Mouse (Mus musculus) neural tube, postnatal 0 days (tissue): ENCODE measurements around the gene Hus1. TPM values are rescaled to one million over a fixed set of nuclear protein-coding genes. Genes with fewer than 3 reads are reported as not detected.

ENCODE experiments used
- polyA plus RNA-seq: library from polyadenylated mRNA; unstranded; fragments of >200 nt; fragmentation: Nextera tagmentation; extraction: Ambion mirVana; gene quantifications from 2 replicates; pipeline ENCODE4 v1.2.1, GENCODE M21; 2015

Gene Hus1
- 11.6 and 12.1 TPM in 2 replicates for polyA plus RNA-seq

DNA sequence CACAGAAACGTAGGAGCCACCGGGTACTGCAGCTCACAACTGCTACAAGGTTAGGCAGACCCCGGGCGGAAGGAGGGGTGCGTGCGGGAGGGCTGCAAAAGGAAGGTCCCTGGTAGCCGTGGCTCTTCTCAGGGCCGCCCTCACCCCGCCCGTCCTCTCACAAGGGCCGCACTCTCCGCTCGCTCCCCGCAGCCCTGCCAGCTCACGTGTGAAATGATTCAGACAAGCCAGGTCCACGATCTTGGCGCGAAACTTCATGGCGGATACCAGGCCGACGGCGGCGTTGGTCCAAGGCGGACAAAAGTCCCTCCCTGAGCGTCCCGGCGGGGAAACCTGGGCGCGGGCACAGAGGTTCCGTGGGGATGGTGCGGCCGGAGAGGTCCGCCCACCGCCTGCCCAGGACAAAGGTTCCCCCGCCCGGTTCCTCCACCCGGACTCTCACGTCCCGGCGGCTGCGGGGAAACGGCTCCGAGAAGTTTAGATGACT lies at the start of gene Hus1:
Gene Hus1, minus strand, starts transcription at position 339 of the 487 bp plus-strand sequence.

DNA sequence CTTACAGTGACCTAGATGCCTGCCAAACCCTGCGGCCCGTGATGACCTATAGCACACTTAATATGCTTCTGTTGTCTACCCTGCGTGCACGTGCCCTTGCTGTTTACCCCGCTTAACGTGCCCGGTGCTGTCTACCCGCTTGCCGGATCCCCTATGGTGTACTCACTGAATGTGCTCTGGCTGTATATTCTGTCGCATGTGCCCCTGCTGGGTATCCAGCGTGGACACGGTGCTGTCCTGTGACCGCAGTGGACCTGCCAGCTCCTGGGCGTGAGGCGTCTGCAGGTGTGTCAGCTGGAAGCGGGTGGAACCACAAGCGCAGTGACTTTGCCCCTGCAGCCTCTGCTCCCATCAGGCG lies 37.7 kb upstream of the Hus1 start, which contains the start of gene Sun3:
Gene Sun3, minus strand, starts transcription at position 289 of the 358 bp plus-strand sequence.

DNA sequence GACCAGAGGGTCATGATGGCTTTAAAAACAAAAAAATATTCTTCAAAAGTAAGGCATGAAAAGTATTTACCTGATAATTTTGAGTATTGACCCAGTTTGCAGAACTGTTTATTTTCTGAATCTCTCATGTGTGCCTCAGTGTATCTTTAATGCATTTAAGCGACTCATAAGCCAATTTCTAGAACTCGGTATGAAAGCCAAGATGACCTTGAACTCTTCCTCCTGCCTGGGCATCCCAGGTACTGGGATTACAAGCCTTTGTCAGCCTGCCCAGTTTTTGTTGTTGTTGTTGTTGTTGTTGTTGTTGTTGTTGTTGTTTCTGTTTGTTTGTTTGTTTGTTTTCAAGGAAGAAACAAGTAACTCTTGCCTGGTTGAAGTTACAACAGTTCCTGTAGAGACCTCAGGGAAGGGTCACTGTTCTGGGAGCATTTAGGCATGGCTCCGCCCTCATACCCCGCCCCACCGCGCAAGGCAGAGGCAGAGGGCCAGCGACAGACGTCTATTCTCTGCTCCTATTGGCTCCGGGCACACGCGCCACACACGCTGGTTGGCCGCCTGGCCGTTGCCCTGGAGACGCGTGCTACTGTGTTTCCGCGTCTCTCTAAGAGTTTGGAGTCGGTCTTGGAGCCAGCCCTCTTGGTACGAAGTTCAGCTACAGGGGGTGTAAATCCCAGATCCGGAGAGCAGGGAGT lies 37.2 kb upstream of the Hus1 start, which contains the start of gene Gm11992:
Gene Gm11992, plus strand, starts transcription at position 584 of the 692 bp plus-strand sequence.

DNA sequence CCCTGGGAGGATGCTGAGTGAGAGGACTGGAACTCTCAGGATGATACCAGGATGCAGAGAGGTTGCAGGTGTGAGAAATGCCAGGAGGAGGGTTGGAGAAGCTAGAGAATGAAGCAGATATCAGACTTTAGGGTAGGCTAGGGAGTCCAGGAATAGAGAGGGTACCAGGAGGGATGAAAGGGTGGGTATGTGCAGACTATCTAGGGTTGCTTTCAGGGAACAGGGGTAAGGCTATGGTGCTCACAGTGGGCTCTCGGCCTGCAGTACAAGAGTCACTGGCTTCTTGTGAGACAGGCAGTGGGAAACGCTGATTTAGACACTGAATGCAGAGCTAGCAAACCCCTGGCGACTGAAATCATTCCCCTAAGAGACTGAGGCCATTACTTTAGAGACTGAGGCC lies 37.8 kb downstream of the Hus1 start, which contains the start of gene Pkd1l1:
Gene Pkd1l1, minus strand, starts transcription at position 101 of the 400 bp plus-strand sequence.

Other genes with a start within 250 kb of the Hus1 start
- gene Pkd1l1, start 37.9 kb downstream of the Hus1 start, polyA plus RNA-seq = 0.09 and 0.25 TPM in 2 replicates
- gene Gm11992, start 37.4 kb upstream of the Hus1 start, polyA plus RNA-seq = 3.6 and 4.0 TPM in 2 replicates
- gene Sun3, start 37.8 kb upstream of the Hus1 start, polyA plus RNA-seq = 0.19 and 0.26 TPM in 2 replicates
- gene Upp1, start 106.9 kb upstream of the Hus1 start, polyA plus RNA-seq = 13.7 and 14.4 TPM in 2 replicates
- 0.03 TPM in 1 of 2 replicates, not detected in the other for gene Abca13, start 180.8 kb upstream of the Hus1 start, polyA plus RNA-seq